Mouse (Mus musculus): Measurements from ENCODE around the gene Mllt11.

GRCm38 (mm10) chr3:95273471-95273870 lies 41.5 kb upstream of the Mllt11 start:
- TF ChIP-seq CTCF (IDR thresholded peaks at IDR 0.05; ENCODE audit: low read depth), result no peak
- no peak for TF ChIP-seq EP300 (optimal IDR thresholded peaks at IDR 0.05)
